Mouse (Mus musculus): ENCODE data around the gene Tcf3. TPM values are rescaled to one million over a fixed set of nuclear protein-coding genes. Genes with fewer than 3 reads are reported as not detected.

Gene Tcf3
- polyA plus RNA-seq, 1 experiment from 2014 or later = 110 TPM

DNA sequence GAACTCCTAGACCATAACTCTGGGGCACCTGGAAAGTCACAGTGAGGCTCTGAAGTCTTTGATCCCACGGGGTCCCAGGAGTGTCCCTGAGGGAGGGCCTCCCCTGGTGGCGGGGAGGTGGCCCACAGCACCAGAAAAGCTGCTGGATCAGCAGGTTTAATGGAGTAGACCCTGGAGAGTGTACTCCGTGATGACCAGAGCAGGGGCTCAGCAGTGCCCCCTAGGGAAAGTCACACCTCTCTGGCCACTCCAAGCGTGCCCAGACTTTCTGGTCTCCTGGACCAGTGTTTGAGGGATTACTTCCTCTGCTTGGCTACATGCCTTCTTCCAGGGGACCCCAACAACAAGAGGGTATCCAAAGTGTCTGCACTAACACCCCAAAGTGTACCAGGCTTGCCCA lies 50.0 kb downstream of the Tcf3 start:
- Histone ChIP-seq H3K9me3 (ENCODE audit: control insufficient read depth, low read length) (no peaks in the 10 kb centered on the region), H3K9ac (ENCODE audit: low read depth, low read length) (peak overlapping the region; percentile 47; the same call in 1 of the 2 replicates), H3K27me3 (ENCODE audit: control insufficient read depth, insufficient read depth, low read length) (no peaks in the 10 kb centered on the region), H3K4me2 (replicated peaks; ENCODE audit: low read depth, low read length) (peak overlapping the region; percentile 80), H3K4me1 (replicated peaks; ENCODE audit: control insufficient read depth, insufficient read depth, low read length) (peaks cover 12% of the 10 kb centered on the region), H3K27ac (ENCODE audit: low read depth, low read length) (no peak overlapping the region), H3K4me3 (ENCODE audit: low read depth, low read length) (0 out of 2 replicates have a peak overlapping the region, but pooled peaks have one; percentile 10), H3K36me3 (ENCODE audit: control insufficient read depth, insufficient read depth, low read length) (peaks cover 21% of the 10 kb centered on the region)
- ATAC-seq (ENCODE audit: low FRiP score) = no peak
- WGBS = 72% methylated on average over 4 of the region's 4 CpGs
- DNase-seq (ENCODE audit: low spot score) = no peak

DNA sequence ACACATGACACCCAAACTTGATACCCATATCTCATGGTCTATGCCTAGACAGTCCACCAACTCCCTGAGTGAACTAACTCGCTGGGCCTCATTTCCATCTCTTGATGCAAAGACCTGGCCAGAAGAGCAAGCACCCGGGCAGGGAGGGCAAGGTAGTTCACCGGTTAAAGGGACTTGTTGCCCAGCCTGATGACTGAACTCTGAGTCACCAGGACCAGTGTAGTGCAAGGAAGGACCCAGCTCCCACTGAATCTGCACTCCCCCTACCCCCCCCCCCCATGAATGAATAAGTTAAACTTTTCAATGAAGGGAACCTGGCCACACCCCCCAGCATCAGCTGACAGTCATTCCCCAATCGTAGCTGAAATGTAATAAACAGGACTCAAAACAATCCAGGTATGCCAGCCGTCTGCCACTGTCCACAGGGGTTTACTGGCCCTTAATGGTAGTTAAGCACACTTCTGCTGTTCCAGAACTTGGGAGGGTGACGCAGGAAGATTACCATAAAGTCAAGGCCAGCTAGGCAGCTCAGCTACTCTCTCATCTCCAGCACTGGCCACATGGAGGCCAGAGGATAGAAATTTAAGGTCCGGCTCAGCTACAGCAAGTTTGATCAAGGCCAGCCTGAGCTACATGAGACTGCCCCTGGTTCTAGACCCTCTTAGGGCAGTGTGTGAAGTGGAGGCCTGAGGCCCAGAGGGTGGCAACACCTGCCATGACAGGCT lies 50.6 kb downstream of the Tcf3 start:
- Histone ChIP-seq H3K4me3 (ENCODE audit: low read depth, low read length) (no peak overlapping the region), H3K9me3 (ENCODE audit: control insufficient read depth, low read length) (no peaks in the 10 kb centered on the region), H3K36me3 (ENCODE audit: control insufficient read depth, insufficient read depth, low read length) (peaks cover 21% of the 10 kb centered on the region), H3K4me1 (replicated peaks; ENCODE audit: control insufficient read depth, insufficient read depth, low read length) (peaks cover 12% of the 10 kb centered on the region), H3K27me3 (ENCODE audit: control insufficient read depth, insufficient read depth, low read length) (no peaks in the 10 kb centered on the region), H3K9ac (ENCODE audit: low read depth, low read length) (no peak overlapping the region), H3K4me2 (replicated peaks; ENCODE audit: low read depth, low read length) (peak overlapping the region; percentile 80; the same call in 1 of the 2 replicates), H3K27ac (ENCODE audit: low read depth, low read length) (no peak overlapping the region)
- ATAC-seq (ENCODE audit: low FRiP score) (no peak), DNase-seq (ENCODE audit: low spot score) (no peak)
- WGBS = 90% methylated on average over 7 of the region's 7 CpGs

DNA sequence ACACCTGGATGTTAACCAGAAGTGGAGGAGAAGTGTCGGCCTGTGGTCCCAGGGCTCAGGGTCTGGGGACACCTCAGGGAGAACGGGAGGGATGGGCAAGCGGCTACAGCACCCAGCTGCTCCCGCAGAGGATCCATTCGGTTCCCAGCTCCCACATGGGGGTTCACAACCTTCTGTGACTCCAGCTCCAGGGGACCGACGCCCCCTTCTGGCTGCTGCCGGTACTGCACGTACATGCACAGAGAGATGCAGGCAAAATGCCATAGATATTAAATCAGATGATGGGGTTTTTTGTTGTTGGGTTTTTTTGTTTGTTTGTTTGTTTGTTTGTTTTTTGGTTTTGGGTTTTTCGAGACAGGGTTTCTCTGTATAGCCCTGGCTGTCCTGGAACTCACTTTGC lies 55.7 kb downstream of the Tcf3 start:
- H3K4me1 ChIP-seq (replicated peaks; ENCODE audit: control insufficient read depth, insufficient read depth, low read length) = no peaks in the 10 kb centered on the region
- no peak overlapping the region for H3K4me3 ChIP-seq (ENCODE audit: low read depth, low read length)
- WGBS = 48% methylated on average over 10 of the region's 10 CpGs
- no peaks in the 10 kb centered on the region for H3K9me3 ChIP-seq (ENCODE audit: control insufficient read depth, low read length)
- H3K27me3 ChIP-seq (ENCODE audit: control insufficient read depth, insufficient read depth, low read length) = no peaks in the 10 kb centered on the region
- ATAC-seq (ENCODE audit: low FRiP score) (no peak), DNase-seq (ENCODE audit: low spot score) (no peak)
- no peak overlapping the region for H3K27ac ChIP-seq (ENCODE audit: low read depth, low read length)
- H3K36me3 ChIP-seq (ENCODE audit: control insufficient read depth, insufficient read depth, low read length) = peaks cover 14% of the 10 kb centered on the region
- H3K4me2 ChIP-seq (replicated peaks; ENCODE audit: low read depth, low read length) = no peak overlapping the region
- H3K9ac ChIP-seq (ENCODE audit: low read depth, low read length) = no peak overlapping the region

DNA sequence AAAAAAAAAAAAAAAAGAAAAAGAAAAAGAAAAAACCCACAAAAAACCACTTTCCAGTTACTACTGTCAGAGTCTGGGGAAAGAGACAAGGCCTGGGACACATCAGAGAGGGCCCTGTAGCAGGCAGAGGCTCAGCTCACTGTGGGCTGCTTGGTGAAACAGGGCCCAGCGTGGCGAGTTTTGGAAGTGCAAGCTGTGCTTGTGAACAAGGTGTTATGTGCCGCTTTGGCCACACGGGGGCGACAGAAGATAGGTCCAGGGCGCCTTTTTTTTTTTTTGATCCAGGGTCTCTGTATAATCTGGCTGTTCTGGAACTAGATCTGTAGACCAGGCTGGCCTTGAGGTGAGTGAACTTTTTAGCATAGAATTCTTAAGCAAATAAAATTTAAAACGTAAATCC lies 57.3 kb downstream of the Tcf3 start:
- ATAC-seq (ENCODE audit: low FRiP score) (no peak), DNase-seq (ENCODE audit: low spot score) (peak; percentile 97)
- Histone ChIP-seq H3K27me3 (ENCODE audit: control insufficient read depth, insufficient read depth, low read length) (no peaks in the 10 kb centered on the region), H3K4me2 (replicated peaks; ENCODE audit: low read depth, low read length) (no peak overlapping the region), H3K9me3 (ENCODE audit: control insufficient read depth, low read length) (no peaks in the 10 kb centered on the region), H3K36me3 (ENCODE audit: control insufficient read depth, insufficient read depth, low read length) (peaks cover 4% of the 10 kb centered on the region), H3K4me3 (ENCODE audit: low read depth, low read length) (no peak overlapping the region), H3K4me1 (replicated peaks; ENCODE audit: control insufficient read depth, insufficient read depth, low read length) (no peaks in the 10 kb centered on the region), H3K27ac (ENCODE audit: low read depth, low read length) (no peak overlapping the region), H3K9ac (ENCODE audit: low read depth, low read length) (no peak overlapping the region)
- 2% methylated on average over 7 of the region's 7 CpGs for WGBS

DNA sequence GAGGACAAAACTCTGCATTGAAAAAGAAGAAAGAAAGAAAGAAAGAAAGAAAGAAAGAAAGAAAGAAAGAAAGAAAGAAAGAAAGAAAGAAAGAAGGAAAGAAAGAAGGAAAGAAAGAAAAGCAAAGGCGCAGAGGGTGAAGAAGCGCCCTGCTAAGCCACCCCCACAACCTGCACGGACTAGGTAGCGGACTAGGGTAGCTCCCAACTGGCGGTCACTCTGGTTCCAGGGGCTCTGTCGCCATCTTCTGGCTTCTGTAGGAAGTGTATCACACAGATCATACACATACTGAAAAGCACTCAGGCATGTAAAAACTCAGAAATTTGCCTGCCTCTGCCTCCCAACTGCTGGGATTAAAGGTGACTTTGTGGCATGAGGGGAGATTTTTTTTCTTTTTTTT lies 59.4 kb downstream of the Tcf3 start:
- 20% methylated on average over 6 of the region's 6 CpGs for WGBS

DNA sequence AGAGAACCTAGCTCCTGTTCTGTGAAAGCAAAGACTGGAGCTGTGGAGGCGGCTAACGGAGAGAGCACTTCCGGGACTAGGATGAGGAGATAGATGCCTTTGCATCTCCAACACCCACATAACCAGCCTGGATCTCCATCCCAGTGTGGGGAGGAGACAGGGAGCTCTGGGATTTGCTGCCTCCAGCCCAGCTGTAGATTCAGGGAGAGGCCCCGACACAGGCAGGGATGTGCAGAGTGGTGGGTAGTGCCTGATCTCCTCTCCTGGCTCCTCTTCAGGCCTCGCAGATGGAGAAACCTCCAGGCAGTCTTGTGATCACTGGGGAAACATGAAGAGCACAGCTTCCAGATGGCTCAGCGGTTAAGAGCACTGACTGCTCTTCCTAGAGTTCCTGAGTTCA lies 60.7 kb downstream of the Tcf3 start:
- Histone ChIP-seq H3K4me3 (ENCODE audit: low read depth, low read length) (no peak overlapping the region), H3K27ac (ENCODE audit: low read depth, low read length) (no peak overlapping the region), H3K36me3 (ENCODE audit: control insufficient read depth, insufficient read depth, low read length) (no peaks in the 10 kb centered on the region), H3K4me2 (replicated peaks; ENCODE audit: low read depth, low read length) (no peak overlapping the region), H3K4me1 (replicated peaks; ENCODE audit: control insufficient read depth, insufficient read depth, low read length) (no peaks in the 10 kb centered on the region), H3K9ac (ENCODE audit: low read depth, low read length) (no peak overlapping the region), H3K9me3 (ENCODE audit: control insufficient read depth, low read length) (no peaks in the 10 kb centered on the region), H3K27me3 (ENCODE audit: control insufficient read depth, insufficient read depth, low read length) (no peaks in the 10 kb centered on the region)
- no peak for DNase-seq (ENCODE audit: low spot score)
- WGBS = 85% methylated on average over 6 of the region's 6 CpGs
- ATAC-seq (ENCODE audit: low FRiP score) = no peak

More for the DNA sequence above, 59.4 kb downstream of the Tcf3 start:
- H3K9me3 ChIP-seq (ENCODE audit: control insufficient read depth, low read length) = no peaks in the 10 kb centered on the region
- ATAC-seq (ENCODE audit: low FRiP score) = no peak
- no peak overlapping the region for H3K27ac ChIP-seq (ENCODE audit: low read depth, low read length)
- H3K9ac ChIP-seq (ENCODE audit: low read depth, low read length) = no peak overlapping the region
- no peaks in the 10 kb centered on the region for H3K27me3 ChIP-seq (ENCODE audit: control insufficient read depth, insufficient read depth, low read length)
- no peaks in the 10 kb centered on the region for H3K4me1 ChIP-seq (replicated peaks; ENCODE audit: control insufficient read depth, insufficient read depth, low read length)
- H3K4me3 ChIP-seq (ENCODE audit: low read depth, low read length) = no peak overlapping the region
- no peaks in the 10 kb centered on the region for H3K36me3 ChIP-seq (ENCODE audit: control insufficient read depth, insufficient read depth, low read length)
- peak; percentile 74 for DNase-seq (ENCODE audit: low spot score)
- no peak overlapping the region for H3K4me2 ChIP-seq (replicated peaks; ENCODE audit: low read depth, low read length)

DNA sequence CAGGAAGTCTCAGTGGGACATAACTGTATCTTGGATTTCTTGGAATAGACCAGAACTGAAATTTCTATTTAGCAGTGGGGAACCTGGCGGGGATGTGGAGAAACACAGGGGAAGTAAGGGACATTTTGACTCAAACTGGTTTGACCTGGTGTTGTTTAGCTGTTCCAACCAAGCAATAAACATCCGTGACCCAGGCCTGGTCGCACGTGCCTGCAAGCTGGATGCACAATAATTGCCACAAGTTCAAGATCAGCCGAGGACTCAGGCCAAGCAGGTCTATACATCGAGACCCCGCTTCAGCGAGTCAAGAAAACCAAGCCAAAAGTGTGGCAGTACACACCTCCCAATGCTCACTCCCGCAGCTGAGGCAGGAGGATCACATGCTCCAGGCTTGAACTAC lies 61.5 kb downstream of the Tcf3 start:
- ATAC-seq (ENCODE audit: low FRiP score) (no peak), DNase-seq (ENCODE audit: low spot score) (no peak)
- Histone ChIP-seq H3K27ac (ENCODE audit: low read depth, low read length) (no peak overlapping the region), H3K9ac (ENCODE audit: low read depth, low read length) (no peak overlapping the region), H3K4me3 (ENCODE audit: low read depth, low read length) (no peak overlapping the region), H3K4me2 (replicated peaks; ENCODE audit: low read depth, low read length) (no peak overlapping the region), H3K27me3 (ENCODE audit: control insufficient read depth, insufficient read depth, low read length) (no peaks in the 10 kb centered on the region), H3K36me3 (ENCODE audit: control insufficient read depth, insufficient read depth, low read length) (no peaks in the 10 kb centered on the region), H3K4me1 (replicated peaks; ENCODE audit: control insufficient read depth, insufficient read depth, low read length) (no peaks in the 10 kb centered on the region), H3K9me3 (ENCODE audit: control insufficient read depth, low read length) (no peaks in the 10 kb centered on the region)
- 56% methylated on average over 9 of the region's 9 CpGs for WGBS

DNA sequence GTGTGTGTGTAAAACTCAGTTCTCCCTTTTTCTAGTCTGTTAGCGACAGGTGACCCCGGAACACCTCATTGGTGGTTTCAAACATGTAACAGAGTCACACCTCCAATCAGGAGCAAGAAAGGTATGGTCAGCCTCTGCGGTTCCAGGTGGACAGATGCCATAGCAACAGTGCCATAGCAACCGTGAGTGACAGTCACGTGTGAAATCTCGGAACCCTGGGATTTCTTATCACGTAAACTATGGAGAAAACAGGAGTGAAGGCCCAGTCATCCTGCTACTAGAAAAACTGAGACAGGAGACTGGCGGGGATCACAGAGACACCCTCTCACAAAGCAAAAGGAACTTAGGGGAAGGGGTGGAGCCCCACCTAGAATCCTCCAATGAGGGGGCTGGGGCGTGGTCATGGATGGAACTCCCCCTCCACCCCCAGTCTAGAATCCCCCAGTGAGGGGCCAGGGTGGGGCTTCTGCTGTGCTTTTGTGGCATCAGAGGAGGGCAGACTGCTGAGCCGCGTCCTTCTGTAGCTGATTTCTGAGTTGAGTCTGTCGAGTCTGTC lies 62.0 kb downstream of the Tcf3 start:
- H3K27me3 ChIP-seq (ENCODE audit: control insufficient read depth, insufficient read depth, low read length) = no peaks in the 10 kb centered on the region; the same call in 1 of the 2 replicates
- ATAC-seq (ENCODE audit: low FRiP score) (peak; percentile 44; the same call in 1 of the 2 replicates), DNase-seq (ENCODE audit: low spot score) (peak; percentile 76)
- H3K9me3 ChIP-seq (ENCODE audit: control insufficient read depth, low read length) = no peaks in the 10 kb centered on the region
- H3K27ac ChIP-seq (ENCODE audit: low read depth, low read length) = no peak overlapping the region
- no peak overlapping the region for H3K9ac ChIP-seq (ENCODE audit: low read depth, low read length)
- H3K4me1 ChIP-seq (replicated peaks; ENCODE audit: control insufficient read depth, insufficient read depth, low read length) = no peaks in the 10 kb centered on the region
- peak overlapping the region; percentile 11; the same call in 1 of the 2 replicates for H3K4me2 ChIP-seq (replicated peaks; ENCODE audit: low read depth, low read length)
- peak overlapping the region; percentile 10; the same call in 1 of the 2 replicates for H3K4me3 ChIP-seq (ENCODE audit: low read depth, low read length)
- no peaks in the 10 kb centered on the region for H3K36me3 ChIP-seq (ENCODE audit: control insufficient read depth, insufficient read depth, low read length)
- 3% methylated on average over 12 of the region's 12 CpGs for WGBS

Data from hindbrain, embryonic 11.5 days (tissue).